Mouse (Mus musculus) left cerebral cortex, adult 6 months (tissue): ENCODE data around the gene Dlx4. TPM values are rescaled to one million over a fixed set of nuclear protein-coding genes. Genes with fewer than 3 reads are reported as not detected.

Source experiments
- long read RNA-seq, 2 experiments: library from polyadenylated mRNA; unstranded; transcript quantifications; one replicate each; pipeline ENCODE4 v2.0.0; 2019 to 2020
- polyA plus RNA-seq: library from polyadenylated mRNA; unstranded; fragments of <200 nt; fragmentation: Nextera tagmentation; gene quantifications from 2 replicates; pipeline ENCODE4 v1.2.3, GENCODE M21; 2021

The Dlx4 gene
- 0.28 and 0.49 TPM in 2 replicates for polyA plus RNA-seq
- long read RNA-seq, experiment 1, partial matches to known transcripts, result 0 of 2 reads
- long read RNA-seq, experiment 1, other reads (novel, unspliced or antisense), result 1 of 2 reads
- long read RNA-seq, experiment 2, result 0 reads

DNA sequence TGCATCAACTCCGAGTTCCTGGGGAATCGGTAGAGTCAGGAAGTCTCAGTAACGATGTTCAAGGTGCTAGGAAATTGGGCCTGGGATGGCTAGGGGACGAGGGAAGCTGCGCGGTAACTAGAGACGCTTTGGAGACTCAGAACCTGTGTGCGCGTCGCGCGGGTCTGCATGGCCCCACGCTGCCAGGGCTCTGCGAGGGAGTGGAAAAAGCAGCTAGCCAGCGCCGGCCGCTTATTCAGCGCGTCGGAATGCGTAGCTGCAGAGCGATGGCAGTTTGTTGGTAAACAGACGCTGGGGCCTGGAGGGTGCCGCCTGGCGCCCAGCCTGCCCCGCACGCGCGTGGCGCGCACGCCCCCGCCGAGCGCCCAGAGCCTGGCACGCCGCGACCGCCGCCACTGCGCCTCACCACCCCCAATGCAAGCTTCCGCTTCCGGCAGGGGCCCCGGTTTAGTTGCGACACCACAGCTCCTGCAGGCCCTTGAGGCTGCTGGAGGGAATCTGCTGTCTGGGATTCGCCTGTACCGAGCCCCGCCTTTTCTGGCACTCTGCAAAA is at the start of gene Dlx4:
Gene Dlx4 (minus strand): TSS at position 413 of the 553 bp plus-strand sequence.

DNA sequence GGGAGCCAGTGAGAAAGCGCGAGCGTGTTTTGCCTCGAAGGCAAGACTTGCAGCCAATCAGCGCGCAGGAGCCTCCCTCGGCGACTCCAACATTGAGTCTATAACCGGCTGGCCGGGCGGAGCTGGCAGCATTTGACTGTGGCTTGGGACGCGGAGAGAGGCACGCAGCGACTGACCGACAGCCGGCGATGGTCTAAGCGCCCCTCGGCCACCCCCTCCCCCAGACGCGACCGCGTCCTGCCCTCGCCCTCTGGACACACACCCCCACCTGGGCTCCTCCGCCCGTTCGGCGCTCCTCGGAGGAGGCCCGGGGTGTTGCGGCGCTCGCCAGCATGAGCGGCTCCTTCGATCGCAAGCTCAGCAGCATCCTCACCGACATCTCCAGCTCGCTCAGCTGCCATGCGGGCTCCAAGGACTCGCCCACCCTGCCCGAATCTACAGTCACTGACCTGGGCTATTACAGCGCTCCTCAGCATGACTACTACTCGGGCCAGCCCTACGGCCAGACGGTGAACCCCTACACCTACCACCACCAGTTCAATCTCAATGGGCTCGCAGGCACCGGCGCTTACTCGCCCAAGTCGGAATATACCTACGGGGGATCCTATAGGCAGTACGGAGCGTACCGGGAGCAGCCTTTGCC is 26.0 kb downstream of the Dlx4 start, which contains the start of gene Dlx3:
Gene Dlx3 (plus strand): TSS at position 130 of the 643 bp plus-strand sequence.

Other genes with a start within 250 kb of the Dlx4 start
- gene Col1a1, start 210.0 kb downstream of the Dlx4 start, polyA plus RNA-seq, result 1.2 and 3.4 TPM in 2 replicates
- gene Hils1, start 178.7 kb downstream of the Dlx4 start, polyA plus RNA-seq, result not detected in 2 replicates
- gene Sgca, start 169.9 kb downstream of the Dlx4 start, polyA plus RNA-seq, result 0.41 and 1.1 TPM in 2 replicates
- gene Ppp1r9b, start 155.2 kb downstream of the Dlx4 start, polyA plus RNA-seq, result 26.6 and 46.8 TPM in 2 replicates
- gene Samd14, start 136.4 kb downstream of the Dlx4 start, polyA plus RNA-seq, result 10.4 and 12.8 TPM in 2 replicates
- 94.4 and 113 TPM in 2 replicates for gene Pdk2, start 104.9 kb downstream of the Dlx4 start, polyA plus RNA-seq
- 1.9 and 2.3 TPM in 2 replicates for gene Itga3, start 69.5 kb downstream of the Dlx4 start, polyA plus RNA-seq
- gene Dlx3, start 26.1 kb downstream of the Dlx4 start, polyA plus RNA-seq, result not detected in 2 replicates
- gene Tac4, start 115.3 kb upstream of the Dlx4 start, polyA plus RNA-seq, result not detected in 2 replicates
- 39.0 and 45.9 TPM in 2 replicates for gene Kat7, start 164.0 kb upstream of the Dlx4 start, polyA plus RNA-seq
- 0.49 and 0.78 TPM in 2 replicates for gene Fam117a, start 190.8 kb upstream of the Dlx4 start, polyA plus RNA-seq
- 82.8 and 84.0 TPM in 2 replicates for gene Slc35b1, start 238.4 kb upstream of the Dlx4 start, polyA plus RNA-seq